Mouse (Mus musculus): ENCODE data around the gene Slc39a3. TPM values are rescaled to one million over a fixed set of nuclear protein-coding genes. Genes with fewer than 3 reads are reported as not detected.

Gene Slc39a3
- polyA plus RNA-seq, 1 experiment, result 11.6 TPM

GRCm38 (mm10) chr10:81014393-81015384 is 22.5 kb downstream of the Slc39a3 start, which contains the start of gene Gng7:
Gng7 (minus strand) TSS chr10:81014945.
- H3K36me3 ChIP-seq (ENCODE audit: control insufficient read depth, insufficient read depth), result no peaks in the 10 kb centered on the region
- no peaks in the 10 kb centered on the region for H3K79me2 ChIP-seq (ENCODE audit: control insufficient read depth, insufficient read depth)
- H3ac ChIP-seq (ENCODE audit: control insufficient read depth, insufficient read length, low read depth), result no peak within 1 kb of the TSS
- no peak for TF ChIP-seq CEBPB (IDR thresholded peaks at IDR 0.05; ENCODE audit: low read depth)
- TF ChIP-seq USF1 (IDR thresholded peaks at IDR 0.05; ENCODE audit: low read depth), result no peak
- TF ChIP-seq FOSL1 (IDR thresholded peaks at IDR 0.05; ENCODE audit: insufficient read depth, low read length, poor library complexity, severe bottlenecking), result no peak
- no peak for TF ChIP-seq MAX (IDR thresholded peaks at IDR 0.05)
- no peak for TF ChIP-seq MYOG (IDR thresholded peaks at IDR 0.05; ENCODE audit: control insufficient read depth, extremely low read depth, insufficient read length)
- TF ChIP-seq CTCF (IDR thresholded peaks at IDR 0.05; ENCODE audit: control insufficient read depth, insufficient read depth, insufficient read length), result no peak
- no peak for TF ChIP-seq MYOD1 (IDR thresholded peaks at IDR 0.05; ENCODE audit: control insufficient read depth, insufficient read length, low read depth)
- H3K79me3 ChIP-seq (ENCODE audit: low read depth), result no peaks in the 10 kb centered on the region
- H3K4me3 ChIP-seq (ENCODE audit: insufficient read depth, poor library complexity, severe bottlenecking), result no peak within 1 kb of the TSS
- H3K27me3 ChIP-seq (ENCODE audit: control insufficient read depth, insufficient read depth, insufficient read length), result peaks cover 25% of the 10 kb centered on the region

GRCm38 (mm10) chr10:81010851-81011250 is 26.4 kb downstream of the Slc39a3 start:
- H3K36me3 ChIP-seq (ENCODE audit: control insufficient read depth, insufficient read depth), result no peaks in the 10 kb centered on the region
- H3K4me3 ChIP-seq (ENCODE audit: insufficient read depth, poor library complexity, severe bottlenecking), result no peak overlapping the region
- H3ac ChIP-seq (ENCODE audit: control insufficient read depth, insufficient read length, low read depth), result no peak overlapping the region
- H3K79me2 ChIP-seq (ENCODE audit: control insufficient read depth, insufficient read depth), result no peaks in the 10 kb centered on the region
- no peaks in the 10 kb centered on the region for H3K79me3 ChIP-seq (ENCODE audit: low read depth)
- TF ChIP-seq USF1 (IDR thresholded peaks at IDR 0.05; ENCODE audit: low read depth) (no peak), FOSL1 (IDR thresholded peaks at IDR 0.05; ENCODE audit: insufficient read depth, low read length, poor library complexity, severe bottlenecking) (no peak), CTCF (IDR thresholded peaks at IDR 0.05; ENCODE audit: control insufficient read depth, insufficient read depth, insufficient read length) (no peak), MAX (IDR thresholded peaks at IDR 0.05) (no peak), MYOG (IDR thresholded peaks at IDR 0.05; ENCODE audit: control insufficient read depth, extremely low read depth, insufficient read length) (no peak)
- H3K27me3 ChIP-seq (ENCODE audit: control insufficient read depth, insufficient read depth, insufficient read length), result peaks cover 25% of the 10 kb centered on the region

GRCm38 (mm10) chr10:81007240-81007639 is 30.0 kb downstream of the Slc39a3 start:
- TF ChIP-seq USF1 (IDR thresholded peaks at IDR 0.05; ENCODE audit: low read depth) (no peak), MAX (IDR thresholded peaks at IDR 0.05) (no peak), MYOD1 (IDR thresholded peaks at IDR 0.05; ENCODE audit: control insufficient read depth, insufficient read length, low read depth) (no peak), CEBPB (IDR thresholded peaks at IDR 0.05; ENCODE audit: low read depth) (no peak), FOSL1 (IDR thresholded peaks at IDR 0.05; ENCODE audit: insufficient read depth, low read length, poor library complexity, severe bottlenecking) (no peak), CTCF (IDR thresholded peaks at IDR 0.05; ENCODE audit: control insufficient read depth, insufficient read depth, insufficient read length) (no peak), MYOG (IDR thresholded peaks at IDR 0.05; ENCODE audit: control insufficient read depth, extremely low read depth, insufficient read length) (no peak)

GRCm38 (mm10) chr10:81006005-81006677 is 31.1 kb downstream of the Slc39a3 start:
- no peaks in the 10 kb centered on the region for H3K36me3 ChIP-seq (ENCODE audit: control insufficient read depth, insufficient read depth)
- TF ChIP-seq CEBPB (IDR thresholded peaks at IDR 0.05; ENCODE audit: low read depth) (no peak), MYOD1 (IDR thresholded peaks at IDR 0.05; ENCODE audit: control insufficient read depth, insufficient read length, low read depth) (no peak), CTCF (IDR thresholded peaks at IDR 0.05; ENCODE audit: control insufficient read depth, insufficient read depth, insufficient read length) (no peak), MAX (IDR thresholded peaks at IDR 0.05) (no peak), USF1 (IDR thresholded peaks at IDR 0.05; ENCODE audit: low read depth) (no peak), MYOG (IDR thresholded peaks at IDR 0.05; ENCODE audit: control insufficient read depth, extremely low read depth, insufficient read length) (no peak), FOSL1 (IDR thresholded peaks at IDR 0.05; ENCODE audit: insufficient read depth, low read length, poor library complexity, severe bottlenecking) (no peak)

More at GRCm38 (mm10) chr10:81007240-81007639, 30.0 kb downstream of the Slc39a3 start:
- Histone ChIP-seq H3ac (ENCODE audit: control insufficient read depth, insufficient read length, low read depth) (no peak overlapping the region), H3K4me3 (ENCODE audit: insufficient read depth, poor library complexity, severe bottlenecking) (no peak overlapping the region), H3K36me3 (ENCODE audit: control insufficient read depth, insufficient read depth) (no peaks in the 10 kb centered on the region), H3K79me3 (ENCODE audit: low read depth) (no peaks in the 10 kb centered on the region), H3K27me3 (ENCODE audit: control insufficient read depth, insufficient read depth, insufficient read length) (peaks cover 18% of the 10 kb centered on the region), H3K79me2 (ENCODE audit: control insufficient read depth, insufficient read depth) (no peaks in the 10 kb centered on the region)

GRCm38 (mm10) chr10:81001161-81001560 is 36.1 kb downstream of the Slc39a3 start:
- Histone ChIP-seq H3K4me3 (ENCODE audit: insufficient read depth, poor library complexity, severe bottlenecking) (no peak overlapping the region), H3ac (ENCODE audit: control insufficient read depth, insufficient read length, low read depth) (no peak overlapping the region), H3K79me2 (ENCODE audit: control insufficient read depth, insufficient read depth) (no peaks in the 10 kb centered on the region), H3K79me3 (ENCODE audit: low read depth) (no peaks in the 10 kb centered on the region), H3K36me3 (ENCODE audit: control insufficient read depth, insufficient read depth) (no peaks in the 10 kb centered on the region), H3K27me3 (ENCODE audit: control insufficient read depth, insufficient read depth, insufficient read length) (peaks cover 26% of the 10 kb centered on the region)
- TF ChIP-seq USF1 (IDR thresholded peaks at IDR 0.05; ENCODE audit: low read depth), result no peak
- no peak for TF ChIP-seq MAX (IDR thresholded peaks at IDR 0.05)
- TF ChIP-seq FOSL1 (IDR thresholded peaks at IDR 0.05; ENCODE audit: insufficient read depth, low read length, poor library complexity, severe bottlenecking), result no peak
- no peak for TF ChIP-seq CEBPB (IDR thresholded peaks at IDR 0.05; ENCODE audit: low read depth)
- TF ChIP-seq MYOD1 (IDR thresholded peaks at IDR 0.05; ENCODE audit: control insufficient read depth, insufficient read length, low read depth), result no peak
- no peak for TF ChIP-seq CTCF (IDR thresholded peaks at IDR 0.05; ENCODE audit: control insufficient read depth, insufficient read depth, insufficient read length)
- TF ChIP-seq MYOG (IDR thresholded peaks at IDR 0.05; ENCODE audit: control insufficient read depth, extremely low read depth, insufficient read length), result no peak

More at GRCm38 (mm10) chr10:81006005-81006677, 31.1 kb downstream of the Slc39a3 start:
- Histone ChIP-seq H3K27me3 (ENCODE audit: control insufficient read depth, insufficient read depth, insufficient read length) (peaks cover 26% of the 10 kb centered on the region), H3K79me3 (ENCODE audit: low read depth) (no peaks in the 10 kb centered on the region), H3ac (ENCODE audit: control insufficient read depth, insufficient read length, low read depth) (no peak overlapping the region), H3K4me3 (ENCODE audit: insufficient read depth, poor library complexity, severe bottlenecking) (no peak overlapping the region), H3K79me2 (ENCODE audit: control insufficient read depth, insufficient read depth) (no peaks in the 10 kb centered on the region)
